Mouse (Mus musculus) heart, embryonic 11.5 days (tissue): Measurements from ENCODE around the gene Ankra2. TPM values are rescaled to one million over a fixed set of nuclear protein-coding genes. Genes with fewer than 3 reads are reported as not detected.

Experiments
- ATAC-seq: fragments of 200-750 bp; cut with Nextera tagmentation; replicated peaks from 2 replicates; pipeline ENCODE4 v1.8.0; 2017; ENCODE audit warnings: moderate library complexity; ENCODE audit not compliant: insufficient number of reproducible peaks, low FRiP score, low TSS enrichment
- H3K27ac ChIP-seq: fragments of 300-500 bp; sonication (generic); 2 replicates; pipeline ENCODE4 v1.5.1; 2014; ENCODE audit warnings: mild to moderate bottlenecking, low read depth, low read length
- H3K27me3 ChIP-seq: fragments of 300-500 bp; sonication (generic); 2 replicates; pipeline ENCODE4 v1.6.1; 2014; ENCODE audit warnings: mild to moderate bottlenecking, low read length, mixed read lengths; ENCODE audit not compliant: control insufficient read depth, insufficient read depth
- H3K36me3 ChIP-seq: fragments of 300-500 bp; sonication (generic); 2 replicates; pipeline ENCODE4 v1.6.1; 2014; ENCODE audit warnings: mild to moderate bottlenecking, low read length, moderate library complexity, mixed read lengths; ENCODE audit not compliant: control insufficient read depth, insufficient read depth
- H3K4me1 ChIP-seq: fragments of 300-500 bp; sonication (generic); 2 replicates; pipeline ENCODE4 v1.6.1; 2014; ENCODE audit warnings: low read length; ENCODE audit not compliant: control insufficient read depth, insufficient read depth
- H3K4me2 ChIP-seq: fragments of 300-500 bp; sonication (generic); 2 replicates; pipeline ENCODE4 v1.6.1; 2014; ENCODE audit warnings: mild to moderate bottlenecking, moderate library complexity
- H3K4me3 ChIP-seq: fragments of 300-500 bp; sonication (generic); 2 replicates; pipeline ENCODE4 v1.5.1; 2014; ENCODE audit warnings: low read depth, low read length
- H3K9ac ChIP-seq: fragments of 300-500 bp; sonication (generic); 2 replicates; pipeline ENCODE4 v1.6.1; 2014; ENCODE audit warnings: mild to moderate bottlenecking, low read depth, low read length, moderate library complexity
- H3K9me3 ChIP-seq: fragments of 300-500 bp; sonication (generic); replicated peaks from 2 replicates; pipeline ENCODE4 v1.6.1; 2016; ENCODE audit warnings: low read length; ENCODE audit not compliant: control insufficient read depth
- WGBS: fragments of 180-500 bp; shearing (Covaris S2); extraction: QIAGEN DNeasy Blood & Tissue Kit; methylation state at CpG from one replicate; pipeline ENCODE4 v1.1.7; 2014; ENCODE audit not compliant: insufficient replicate concordance; 5-methylcytosine and 5-hydroxymethylcytosine counted together
- polyA plus RNA-seq: library from polyadenylated mRNA; unstranded; fragments of >200 nt; fragmentation: Nextera tagmentation; extraction: Ambion mirVana; gene quantifications from 2 replicates; pipeline ENCODE4 v1.2.1, GENCODE M21; 2014

The Ankra2 gene
- polyA plus RNA-seq, 1 experiment from 2014 or later, result 21.0 TPM

GRCm38 (mm10) chr13:98316480-98317245 is 53.8 kb downstream of the Ankra2 start, which contains the start of gene Btf3:
Btf3 (minus strand) TSS chr13:98317006.
- H3K9ac ChIP-seq, result peak within 1 kb of the TSS; percentile 99
- H3K4me1 ChIP-seq, result peaks cover 10% of the 10 kb centered on the region
- H3K27me3 ChIP-seq, result no peaks in the 10 kb centered on the region
- peak; percentile 85 for ATAC-seq
- under 1% methylated on average over 70 of the region's 90 CpGs for WGBS
- H3K27ac ChIP-seq, result peak within 1 kb of the TSS; percentile 95
- H3K4me3 ChIP-seq, result peak within 1 kb of the TSS; percentile 100
- H3K9me3 ChIP-seq, result no peaks in the 10 kb centered on the region
- peaks cover 9% of the 10 kb centered on the region for H3K36me3 ChIP-seq
- peak within 1 kb of the TSS; percentile 82 for H3K4me2 ChIP-seq

- Histone ChIP-seq H3K4me2 (peak overlapping the region; percentile 82), H3K27ac (peak overlapping the region; percentile 95), H3K36me3 (peaks cover 3% of the 10 kb centered on the region), H3K4me1 (peaks cover 10% of the 10 kb centered on the region), H3K27me3 (no peaks in the 10 kb centered on the region), H3K9me3 (no peaks in the 10 kb centered on the region), H3K9ac (peak overlapping the region; percentile 99), H3K4me3 (peak overlapping the region; percentile 100)
- 2% methylated on average over 16 of the region's 16 CpGs for WGBS
- ATAC-seq, result no peak
These were observed 54.4 kb downstream of the Ankra2 start for GRCm38 (mm10) chr13:98317246-98317677.

GRCm38 (mm10) chr13:98317911-98318310 is 55.0 kb downstream of the Ankra2 start:
- Histone ChIP-seq H3K36me3 (no peaks in the 10 kb centered on the region), H3K9ac (no peak overlapping the region), H3K9me3 (no peaks in the 10 kb centered on the region), H3K4me1 (peaks cover 10% of the 10 kb centered on the region), H3K4me3 (no peak overlapping the region), H3K27me3 (no peaks in the 10 kb centered on the region), H3K27ac (no peak overlapping the region), H3K4me2 (peak overlapping the region; percentile 82; the same call in 1 of the 2 replicates)
- WGBS, result 84% methylated on average over 6 of the region's 6 CpGs
- ATAC-seq, result no peak

Other genes starting within 250 kb of the Ankra2 start
- gene Arhgef28, start 56.6 kb upstream of the Ankra2 start, polyA plus RNA-seq, result 11.0 and 12.5 TPM in 2 replicates
- 19.9 and 22.3 TPM in 2 replicates for gene Utp15, start within 50 bp of the Ankra2 start, polyA plus RNA-seq
- gene Gm21976, start 16.8 kb downstream of the Ankra2 start, polyA plus RNA-seq, result not detected in 2 replicates
- 523 and 573 TPM in 2 replicates for gene Btf3, start 53.9 kb downstream of the Ankra2 start, polyA plus RNA-seq
- 0.13 and 0.20 TPM in 2 replicates for gene Foxd1, start 91.2 kb downstream of the Ankra2 start, polyA plus RNA-seq
- 0.37 and 0.65 TPM in 2 replicates for gene Gm10320, start 228.9 kb downstream of the Ankra2 start, polyA plus RNA-seq